ENCODE assay signal across 13 mouse cellular contexts in genomic region chr4:33594997-33595657, GRCm38 (mm10).
DNase-seq lines count a peak whose midpoint lies in the region; ATAC-seq lines count a peak whose summit lies in the region.
"Had no signal": no experiment of that assay in that cellular context is flagged by ENCODE, and none has a peak within 500 bp of the region (broad histone marks: within the 10 kb centered on the region; RNA-seq: fewer than 3 reads in every experiment).

No protein-coding gene starts in this region.

- H3K9ac ChIP-seq in forebrain, embryonic 14.5 days (ENCODE audit: low read length), result 0 out of 2 replicates have a peak overlapping the region, but pooled peaks have one; percentile 33
- H3K9ac ChIP-seq: embryonic facial prominence, embryonic 15.5 days had no signal

- H3K9me3 ChIP-seq in forebrain, embryonic 14.5 days (replicated peaks; ENCODE audit: control insufficient read depth, low read length), result no peaks in the 10 kb centered on the region
- H3K9me3 ChIP-seq in midbrain, embryonic 10.5 days (replicated peaks), result peaks cover 11% of the 10 kb centered on the region; the same call in 1 of the 2 replicates
- no peaks in the 10 kb centered on the region for H3K9me3 ChIP-seq in heart, embryonic 10.5 days
- H3K9me3 ChIP-seq: embryonic facial prominence, embryonic 15.5 days had no signal

- no peak overlapping the region for H3K4me3 ChIP-seq in forebrain, embryonic 14.5 days (ENCODE audit: low read depth, low read length)
- no peak overlapping the region for H3K4me3 ChIP-seq in midbrain, embryonic 10.5 days
- no peak overlapping the region for H3K4me3 ChIP-seq in heart, embryonic 10.5 days
- H3K4me3 ChIP-seq: embryonic facial prominence, embryonic 15.5 days had no signal

- H3K27me3 ChIP-seq in forebrain, embryonic 14.5 days (replicated peaks; ENCODE audit: control insufficient read depth, insufficient read depth, low read length), result no peaks in the 10 kb centered on the region
- H3K27me3 ChIP-seq in midbrain, embryonic 10.5 days (ENCODE audit: low read depth, poor library complexity, severe bottlenecking), result peaks cover 30% of the 10 kb centered on the region; the same call in 1 of the 2 replicates
- peaks cover 8% of the 10 kb centered on the region; the same call in 1 of the 2 replicates for H3K27me3 ChIP-seq in heart, embryonic 10.5 days (ENCODE audit: insufficient read depth, poor library complexity, severe bottlenecking)
- H3K27me3 ChIP-seq: embryonic facial prominence, embryonic 15.5 days had no signal

- DNase-seq in embryo, embryonic 10.5 days (ENCODE audit: low spot score), result peak; percentile 20
- no peak for DNase-seq in embryo, embryonic 10 days (ENCODE audit: low spot score)
- peak; percentile 55 for DNase-seq in forebrain, embryonic 14.5 days (ENCODE audit: low spot score)
- DNase-seq in midbrain, embryonic 10.5 days (ENCODE audit: low spot score), result no peak
- peak; percentile 42 for DNase-seq in thymus, postnatal 0 days (ENCODE audit: low spot score)
- no peak for DNase-seq in adrenal gland, postnatal 36 days
- DNase-seq in heart, embryonic 10.5 days (ENCODE audit: low spot score), result no peak
- DNase-seq: adrenal gland, adult 2 months; gastrocnemius, postnatal 36 days; kidney, adult 18-20 months; lung, adult 18-20 months had no signal

- H3K36me3 ChIP-seq in forebrain, embryonic 14.5 days (ENCODE audit: control insufficient read depth, insufficient read depth, low read length), result no peaks in the 10 kb centered on the region
- no peaks in the 10 kb centered on the region for H3K36me3 ChIP-seq in midbrain, embryonic 10.5 days
- no peaks in the 10 kb centered on the region for H3K36me3 ChIP-seq in heart, embryonic 10.5 days
- H3K36me3 ChIP-seq: embryonic facial prominence, embryonic 15.5 days had no signal

- H3K4me1 ChIP-seq in forebrain, embryonic 14.5 days (ENCODE audit: control insufficient read depth, insufficient read depth, low read length), result no peaks in the 10 kb centered on the region; the same call in 1 of the 2 replicates
- peaks cover 14% of the 10 kb centered on the region for H3K4me1 ChIP-seq in midbrain, embryonic 10.5 days
- no peaks in the 10 kb centered on the region for H3K4me1 ChIP-seq in heart, embryonic 10.5 days

- H3K27ac ChIP-seq in forebrain, embryonic 14.5 days (ENCODE audit: low read depth, low read length), result peak overlapping the region; percentile 22; the same call in 1 of the 2 replicates
- peak overlapping the region; percentile 72 for H3K27ac ChIP-seq in midbrain, embryonic 10.5 days (replicated peaks)
- H3K27ac ChIP-seq in heart, embryonic 10.5 days, result no peak overlapping the region
- H3K27ac ChIP-seq: embryonic facial prominence, embryonic 15.5 days had no signal

- WGBS in forebrain, embryonic 14.5 days, result 38% methylated on average over 11 of the region's 11 CpGs
- 42% methylated on average over 11 of the region's 11 CpGs for WGBS in midbrain, embryonic 10.5 days
- WGBS in heart, embryonic 10.5 days, result 52% methylated on average over 11 of the region's 11 CpGs

- ATAC-seq in forebrain, embryonic 14.5 days, result peak; percentile 61
- ATAC-seq in inflammation-experienced regulatory T-cells, adult 6 months, result no peak

- no peak overlapping the region for H3K4me2 ChIP-seq in forebrain, embryonic 14.5 days (ENCODE audit: low read length)
- H3K4me2 ChIP-seq: embryonic facial prominence, embryonic 15.5 days had no signal

Comparison
In these comparisons a context has a peak if more than half of its experiments do, and no peak if none do; other contexts are left out.
1. DNase-seq: peak in embryo, embryonic 10.5 days (single experiment), forebrain, embryonic 14.5 days (single experiment) and thymus, postnatal 0 days (single experiment); none in embryo, embryonic 10 days (single experiment), midbrain, embryonic 10.5 days (single experiment), adrenal gland, postnatal 36 days (0 of 2) and heart, embryonic 10.5 days (single experiment).